Mouse (Mus musculus): ENCODE results near the gene Cyp2b9. TPM values are rescaled to one million over a fixed set of nuclear protein-coding genes. Genes with fewer than 3 reads are reported as not detected.
"Not testable (repeated sequence)": the region's sequence is repeated elsewhere in the genome, so short reads cannot be mapped to it uniquely, and the experiment has no call there.

The Cyp2b9 gene
- not detected in 2 replicates for polyA plus RNA-seq (2014; fragmentation: Nextera tagmentation; extraction: Ambion mirVana)

DNA sequence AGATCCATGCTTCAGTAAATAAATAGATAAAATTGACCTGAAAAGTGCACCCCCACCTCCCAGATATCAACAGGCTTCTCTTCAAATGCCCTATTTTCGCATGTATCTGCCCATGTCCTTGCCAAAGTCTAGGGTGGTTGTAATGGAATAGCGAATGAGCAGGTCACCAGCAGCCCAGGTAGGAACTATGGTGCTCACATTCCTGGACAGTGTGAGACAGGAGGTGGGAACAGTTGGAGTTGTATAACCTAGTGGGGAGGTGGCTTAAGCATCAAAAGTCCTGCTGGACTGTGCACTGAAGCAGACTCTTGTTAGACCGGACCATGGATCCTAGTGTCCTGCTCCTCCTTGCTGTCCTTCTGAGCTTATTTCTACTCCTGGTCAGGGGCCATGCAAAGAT, at the start of gene Cyp2b9:
Gene Cyp2b9, plus strand, starts transcription at position 301 of the 400 bp plus-strand sequence.
- ATAC-seq (ENCODE audit: low FRiP score); H3K4me3 ChIP-seq (ENCODE audit: low read depth, low read length); DNase-seq (ENCODE audit: low spot score); H3K4me2 ChIP-seq (replicated peaks; ENCODE audit: low read depth, low read length); H3K27ac ChIP-seq (ENCODE audit: low read depth, low read length); H3K4me1 ChIP-seq (replicated peaks; ENCODE audit: control insufficient read depth, insufficient read depth, low read length); H3K36me3 ChIP-seq (ENCODE audit: control insufficient read depth, insufficient read depth, low read length); H3K9ac ChIP-seq (ENCODE audit: low read depth, low read length); H3K27me3 ChIP-seq (ENCODE audit: control insufficient read depth, insufficient read depth, low read length); H3K9me3 ChIP-seq (ENCODE audit: control insufficient read depth, low read length): not testable (repeated sequence)
- 77% methylated on average over 2 of the region's 3 CpGs for WGBS

DNA sequence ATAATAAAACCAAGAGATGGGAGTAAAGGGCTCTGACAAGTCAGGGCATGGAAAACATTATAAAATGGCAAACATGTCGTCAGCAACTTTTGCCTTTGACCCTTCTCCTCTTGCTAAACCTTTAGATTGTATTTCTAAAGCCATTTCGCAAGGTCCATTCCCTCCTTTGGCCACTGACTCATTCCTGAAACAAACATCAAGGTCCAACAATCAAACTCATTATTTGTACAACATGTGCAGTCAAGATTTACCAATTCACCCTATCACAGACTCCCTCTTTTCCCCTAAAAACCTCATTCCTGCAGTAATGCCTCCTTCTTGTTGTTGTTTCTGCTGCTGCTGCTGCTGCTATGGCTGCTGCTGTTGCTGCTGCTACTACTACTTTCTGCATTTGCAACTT, 33.6 kb upstream of the Cyp2b9 start:
- DNase-seq (ENCODE audit: low spot score) = not testable (repeated sequence)
- no CpG with 5 or more reads among the region's 2 CpGs for WGBS

DNA sequence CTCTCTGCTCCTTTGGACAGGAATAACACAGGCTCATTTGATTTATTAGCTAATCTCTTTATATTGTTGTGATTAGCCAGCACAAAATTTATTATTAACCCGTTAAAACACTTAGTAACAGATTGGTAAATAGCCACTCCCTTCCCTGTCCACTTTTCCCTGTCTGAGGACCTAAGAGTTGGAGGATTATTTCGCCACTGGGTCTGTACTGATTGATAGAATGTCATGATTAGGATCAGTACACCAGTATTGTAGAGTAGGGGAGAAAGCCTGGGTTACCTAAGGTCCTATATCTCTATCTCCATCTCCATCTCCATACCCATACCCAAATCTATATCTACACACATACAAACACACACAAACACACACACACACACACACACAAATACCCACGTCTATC, 29.6 kb upstream of the Cyp2b9 start:
- not testable (repeated sequence) for H3K27me3 ChIP-seq (ENCODE audit: control insufficient read depth, insufficient read depth, low read length); H3K9me3 ChIP-seq (ENCODE audit: control insufficient read depth, low read length); DNase-seq (ENCODE audit: low spot score); H3K4me3 ChIP-seq (ENCODE audit: low read depth, low read length); H3K4me1 ChIP-seq (replicated peaks; ENCODE audit: control insufficient read depth, insufficient read depth, low read length); H3K36me3 ChIP-seq (ENCODE audit: control insufficient read depth, insufficient read depth, low read length); H3K4me2 ChIP-seq (replicated peaks; ENCODE audit: low read depth, low read length); H3K27ac ChIP-seq (ENCODE audit: low read depth, low read length); ATAC-seq (ENCODE audit: low FRiP score); H3K9ac ChIP-seq (ENCODE audit: low read depth, low read length)
- WGBS = 62% methylated on average over 1 of the region's 3 CpGs

More for the DNA sequence above, 33.6 kb upstream of the Cyp2b9 start:
- not testable (repeated sequence) for H3K36me3 ChIP-seq (ENCODE audit: control insufficient read depth, insufficient read depth, low read length); H3K4me2 ChIP-seq (replicated peaks; ENCODE audit: low read depth, low read length); H3K9ac ChIP-seq (ENCODE audit: low read depth, low read length); H3K4me3 ChIP-seq (ENCODE audit: low read depth, low read length); H3K27ac ChIP-seq (ENCODE audit: low read depth, low read length); H3K4me1 ChIP-seq (replicated peaks; ENCODE audit: control insufficient read depth, insufficient read depth, low read length); ATAC-seq (ENCODE audit: low FRiP score); H3K9me3 ChIP-seq (ENCODE audit: control insufficient read depth, low read length); H3K27me3 ChIP-seq (ENCODE audit: control insufficient read depth, insufficient read depth, low read length)

DNA sequence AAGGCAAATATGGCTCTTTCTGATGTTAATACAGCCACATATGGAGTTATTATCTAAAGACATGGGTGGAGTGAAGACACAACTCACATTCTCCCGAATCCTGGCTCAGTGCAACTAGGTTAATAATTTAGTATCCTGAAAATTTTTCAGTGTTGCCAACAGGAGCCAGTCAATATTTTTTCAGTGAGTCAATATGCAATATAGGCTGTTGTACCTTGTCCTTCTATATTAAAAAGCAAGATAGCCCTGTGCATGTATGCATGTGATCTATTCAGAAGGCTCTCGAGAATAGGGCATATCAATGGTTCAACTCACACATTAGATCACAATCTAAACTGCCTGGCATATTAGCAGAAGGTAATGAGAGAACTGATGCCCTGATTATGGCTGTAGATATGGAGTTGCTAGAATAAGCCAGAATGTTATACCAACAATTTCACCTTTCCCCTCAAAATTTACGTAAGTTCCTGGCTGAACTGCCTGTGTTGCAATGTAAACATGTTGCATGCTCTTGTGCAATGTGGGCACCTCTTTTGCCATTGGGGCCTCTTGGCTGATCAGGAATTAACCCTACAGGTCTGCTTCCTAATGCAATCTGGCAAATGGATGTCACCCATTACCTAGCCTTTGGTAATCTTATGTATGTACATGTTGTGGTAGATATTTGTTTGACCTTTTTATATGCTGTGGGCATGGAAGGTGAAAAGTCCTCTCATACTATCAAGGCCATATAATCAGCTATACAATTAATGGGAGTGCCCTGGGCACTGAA, 4.3 kb upstream of the Cyp2b9 start:
- ATAC-seq (ENCODE audit: low FRiP score); H3K36me3 ChIP-seq (ENCODE audit: control insufficient read depth, insufficient read depth, low read length); H3K9me3 ChIP-seq (ENCODE audit: control insufficient read depth, low read length); H3K27ac ChIP-seq (ENCODE audit: low read depth, low read length); H3K4me2 ChIP-seq (replicated peaks; ENCODE audit: low read depth, low read length); H3K4me3 ChIP-seq (ENCODE audit: low read depth, low read length); H3K9ac ChIP-seq (ENCODE audit: low read depth, low read length); H3K27me3 ChIP-seq (ENCODE audit: control insufficient read depth, insufficient read depth, low read length); H3K4me1 ChIP-seq (replicated peaks; ENCODE audit: control insufficient read depth, insufficient read depth, low read length); DNase-seq (ENCODE audit: low spot score): not testable (repeated sequence)
- 75% methylated on average over 2 of the region's 3 CpGs for WGBS

DNA sequence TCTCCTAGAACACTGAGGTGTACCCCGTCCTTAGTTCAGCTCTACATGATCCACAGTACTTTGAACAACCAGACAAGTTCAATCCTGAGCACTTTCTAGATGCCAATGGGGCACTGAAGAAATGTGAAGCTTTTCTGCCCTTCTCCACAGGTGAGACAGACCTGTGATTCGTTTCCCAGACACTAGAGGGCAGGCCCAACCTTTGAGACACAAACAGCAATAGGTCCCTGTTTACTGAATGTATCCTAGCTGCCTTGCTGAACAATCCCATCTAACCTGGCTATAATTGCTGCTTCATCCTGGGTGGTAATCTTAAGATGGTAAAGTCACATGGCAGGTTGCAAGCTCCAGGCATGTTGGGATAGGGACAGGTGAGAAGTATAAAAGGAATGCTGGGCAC, 27.9 kb downstream of the Cyp2b9 start:
- Histone ChIP-seq H3K27me3 (ENCODE audit: control insufficient read depth, insufficient read depth, low read length) (no peaks in the 10 kb centered on the region), H3K4me3 (ENCODE audit: low read depth, low read length) (no peak overlapping the region), H3K9ac (ENCODE audit: low read depth, low read length) (no peak overlapping the region), H3K4me1 (replicated peaks; ENCODE audit: control insufficient read depth, insufficient read depth, low read length) (no peaks in the 10 kb centered on the region), H3K4me2 (replicated peaks; ENCODE audit: low read depth, low read length) (no peak overlapping the region), H3K27ac (ENCODE audit: low read depth, low read length) (no peak overlapping the region), H3K36me3 (ENCODE audit: control insufficient read depth, insufficient read depth, low read length) (no peaks in the 10 kb centered on the region), H3K9me3 (ENCODE audit: control insufficient read depth, low read length) (peaks cover 4% of the 10 kb centered on the region; the same call in 1 of the 2 replicates)
- 34% methylated on average over 2 of the region's 2 CpGs for WGBS
- ATAC-seq (ENCODE audit: low FRiP score) (no peak), DNase-seq (ENCODE audit: low spot score) (no peak)

DNA sequence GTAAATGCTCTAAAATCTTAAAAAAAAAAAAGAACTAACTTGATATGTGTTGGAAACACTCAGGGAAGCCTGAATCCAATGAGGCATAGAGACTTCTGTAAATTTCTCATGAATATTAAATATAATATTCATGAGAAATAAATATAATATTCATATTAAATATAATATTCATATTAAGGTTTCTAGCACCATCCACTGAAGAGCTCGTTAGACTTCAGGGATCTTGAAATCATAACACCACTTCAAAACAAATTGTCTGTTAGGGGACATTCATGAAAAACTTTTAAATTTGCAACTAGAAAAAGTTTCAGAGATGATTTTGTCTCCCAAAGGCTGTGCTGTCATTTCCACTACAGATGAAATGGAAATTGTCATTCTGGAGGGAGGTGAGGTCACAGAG, 86.8 kb downstream of the Cyp2b9 start, which contains the start of gene Vmn1r184:
Gene Vmn1r184, plus strand, starts transcription at position 301 of the 400 bp plus-strand sequence.
- DNase-seq (ENCODE audit: low spot score); H3K27ac ChIP-seq (ENCODE audit: low read depth, low read length); H3K27me3 ChIP-seq (ENCODE audit: control insufficient read depth, insufficient read depth, low read length); H3K4me3 ChIP-seq (ENCODE audit: low read depth, low read length); ATAC-seq (ENCODE audit: low FRiP score); H3K4me2 ChIP-seq (replicated peaks; ENCODE audit: low read depth, low read length); H3K9me3 ChIP-seq (ENCODE audit: control insufficient read depth, low read length); H3K36me3 ChIP-seq (ENCODE audit: control insufficient read depth, insufficient read depth, low read length); H3K4me1 ChIP-seq (replicated peaks; ENCODE audit: control insufficient read depth, insufficient read depth, low read length); H3K9ac ChIP-seq (ENCODE audit: low read depth, low read length): not testable (repeated sequence)
- WGBS = 86% methylated on average over 1 of the region's 1 CpGs

Other genes with a start within 250 kb of the Cyp2b9 start
- not detected in 2 replicates for gene Cyp2b13, start 111.9 kb upstream of the Cyp2b9 start, polyA plus RNA-seq (2014; fragmentation: Nextera tagmentation; extraction: Ambion mirVana)
- not detected in 2 replicates for gene Vmn1r184, start 86.9 kb downstream of the Cyp2b9 start, polyA plus RNA-seq (2014; fragmentation: Nextera tagmentation; extraction: Ambion mirVana)
- gene Cyp2a4, start 133.8 kb downstream of the Cyp2b9 start, polyA plus RNA-seq (2014; fragmentation: Nextera tagmentation; extraction: Ambion mirVana) = not detected in 2 replicates
- gene Nlrp9c, start 230.3 kb downstream of the Cyp2b9 start, polyA plus RNA-seq (2014; fragmentation: Nextera tagmentation; extraction: Ambion mirVana) = not detected in 2 replicates